Comparison of ENCODE assay signal across 8 mouse cellular contexts in genomic region chr16:90995023-90995422, GRCm38 (mm10). TPM values are rescaled to one million over a fixed set of nuclear protein-coding genes. Genes with fewer than 3 reads are reported as not detected.
DNase-seq lines count a peak whose midpoint lies in the region; ATAC-seq lines count a peak whose summit lies in the region.

No protein-coding gene starts in this region.

- no peaks in the 10 kb centered on the region for H3K9me3 ChIP-seq in forebrain, embryonic 15.5 days

- intact Hi-C loops in heart, postnatal 25 days (cut with DNase I): no loop called here

- H3K4me2 ChIP-seq in forebrain, embryonic 15.5 days (replicated peaks): no peak overlapping the region

- DNase-seq in heart, adult 11 months: peak; percentile 95
- DNase-seq in heart, postnatal 25 days (ENCODE audit: low spot score): no peak
- peak; percentile 35 for DNase-seq in brain, adult 2 months (ENCODE audit: low read depth, low spot score)
- DNase-seq in heart, postnatal 4 days: peak; percentile 34
- peak; percentile 27 to 32 for DNase-seq in lung, postnatal 4 days
- DNase-seq in layer of hippocampus, adult 18-20 months (ENCODE audit: low spot score in 2 of 2): no peak
- DNase-seq in embryo, embryonic 11 days: no peak

- 82% methylated on average over 4 of the region's 4 CpGs for WGBS in forebrain, embryonic 15.5 days

- peaks cover 20% of the 10 kb centered on the region for H3K4me1 ChIP-seq in forebrain, embryonic 15.5 days

- H3K27me3 ChIP-seq in forebrain, embryonic 15.5 days: no peaks in the 10 kb centered on the region

- no peak overlapping the region for H3K9ac ChIP-seq in forebrain, embryonic 15.5 days (replicated peaks)

- H3K4me3 ChIP-seq in forebrain, embryonic 15.5 days: no peak overlapping the region

- peaks cover 13% of the 10 kb centered on the region; the same call in 1 of the 2 replicates for H3K36me3 ChIP-seq in forebrain, embryonic 15.5 days

- ATAC-seq in forebrain, embryonic 15.5 days (replicated peaks): no peak

- no peak overlapping the region for H3K27ac ChIP-seq in forebrain, embryonic 15.5 days (replicated peaks)

RNA-seq across cellular contexts. Expression of gene Synj1, which starts 16.1 kb away (rescaled TPM):
- 10 to 100 TPM; 27.6 to 29.5 TPM for total RNA-seq in heart, postnatal 25 days (2021)
- 10 to 100 TPM; 29.2 to 32.6 TPM for total RNA-seq in heart, postnatal 4 days (2021)
- total RNA-seq in layer of hippocampus, adult 18-20 months (2021): 100 to 1,000 TPM; 425 to 459 TPM
- polyA plus RNA-seq in forebrain, embryonic 15.5 days (2015; fragmentation: Nextera tagmentation; extraction: Ambion mirVana): 33.7 and 36.0 TPM in 2 replicates

RNA-seq across cellular contexts. Expression of gene Paxbp1, which starts 49.3 kb away (rescaled TPM):
- total RNA-seq in heart, postnatal 25 days (2021): 10 to 100 TPM; 15.7 to 16.0 TPM
- total RNA-seq in heart, postnatal 4 days (2021): 10 to 100 TPM; 31.9 to 36.7 TPM
- total RNA-seq in layer of hippocampus, adult 18-20 months (2021): 10 to 100 TPM; 63.3 to 68.5 TPM
- polyA plus RNA-seq in forebrain, embryonic 15.5 days (2015; fragmentation: Nextera tagmentation; extraction: Ambion mirVana): 79.5 and 86.3 TPM in 2 replicates

Comparison
In these comparisons a context has a peak if more than half of its experiments do, and no peak if none do; other contexts are left out.
1. DNase-seq: peak in heart, adult 11 months (single experiment), brain, adult 2 months (single experiment), heart, postnatal 4 days (single experiment) and lung, postnatal 4 days (2 of 2); none in heart, postnatal 25 days (single experiment), layer of hippocampus, adult 18-20 months (0 of 2) and embryo, embryonic 11 days (single experiment).
2. RNA of gene Synj1, which starts 16.1 kb away (total RNA-seq): 425 to 459 TPM in layer of hippocampus, adult 18-20 months; 29.2 to 32.6 TPM in heart, postnatal 4 days and 27.6 to 29.5 TPM in heart, postnatal 25 days; every median in the first group is over 10 times any median in the second.